Mouse (Mus musculus) ovary, postnatal 10 days (tissue): Measurements from ENCODE around the gene Ikzf2.

Source experiments
- DNase-seq: peaks from one replicate; pipeline ENCODE4 v3.0.0; 2022; ENCODE audit warnings: low spot score

The Ikzf2 gene

GRCm38 (mm10) chr1:69508275-69508674 lies 178.8 kb downstream of the Ikzf2 start:
- no peak for DNase-seq

GRCm38 (mm10) chr1:69507513-69507912 lies 179.5 kb downstream of the Ikzf2 start:
- no peak for DNase-seq

GRCm38 (mm10) chr1:69506615-69507159 lies 180.4 kb downstream of the Ikzf2 start:
- DNase-seq = no peak

GRCm38 (mm10) chr1:69506011-69506410 lies 181.0 kb downstream of the Ikzf2 start:
- DNase-seq = no peak

GRCm38 (mm10) chr1:69500388-69500787 lies 186.7 kb downstream of the Ikzf2 start:
- DNase-seq = no peak

- DNase-seq = no peak
These were observed 187.4 kb downstream of the Ikzf2 start for GRCm38 (mm10) chr1:69499652-69500051.

GRCm38 (mm10) chr1:69498862-69499306 lies 188.2 kb downstream of the Ikzf2 start:
- DNase-seq = no peak

- no peak for DNase-seq
These were observed 191.0 kb downstream of the Ikzf2 start for GRCm38 (mm10) chr1:69496055-69496454.

GRCm38 (mm10) chr1:69493309-69494047 lies 193.6 kb downstream of the Ikzf2 start:
- no peak for DNase-seq

GRCm38 (mm10) chr1:69492013-69492412 lies 195.0 kb downstream of the Ikzf2 start:
- no peak for DNase-seq

- no peak for DNase-seq
These were observed 198.0 kb downstream of the Ikzf2 start for GRCm38 (mm10) chr1:69489026-69489425.

GRCm38 (mm10) chr1:69488625-69489024 lies 198.4 kb downstream of the Ikzf2 start:
- no peak for DNase-seq
